Mouse (Mus musculus): ENCODE data around the gene Sez6l. TPM values are rescaled to one million over a fixed set of nuclear protein-coding genes. Genes with fewer than 3 reads are reported as not detected.

Sez6l gene
- polyA plus RNA-seq (2012; rRNA removed), result 0.17 and 0.20 TPM in 2 replicates

DNA sequence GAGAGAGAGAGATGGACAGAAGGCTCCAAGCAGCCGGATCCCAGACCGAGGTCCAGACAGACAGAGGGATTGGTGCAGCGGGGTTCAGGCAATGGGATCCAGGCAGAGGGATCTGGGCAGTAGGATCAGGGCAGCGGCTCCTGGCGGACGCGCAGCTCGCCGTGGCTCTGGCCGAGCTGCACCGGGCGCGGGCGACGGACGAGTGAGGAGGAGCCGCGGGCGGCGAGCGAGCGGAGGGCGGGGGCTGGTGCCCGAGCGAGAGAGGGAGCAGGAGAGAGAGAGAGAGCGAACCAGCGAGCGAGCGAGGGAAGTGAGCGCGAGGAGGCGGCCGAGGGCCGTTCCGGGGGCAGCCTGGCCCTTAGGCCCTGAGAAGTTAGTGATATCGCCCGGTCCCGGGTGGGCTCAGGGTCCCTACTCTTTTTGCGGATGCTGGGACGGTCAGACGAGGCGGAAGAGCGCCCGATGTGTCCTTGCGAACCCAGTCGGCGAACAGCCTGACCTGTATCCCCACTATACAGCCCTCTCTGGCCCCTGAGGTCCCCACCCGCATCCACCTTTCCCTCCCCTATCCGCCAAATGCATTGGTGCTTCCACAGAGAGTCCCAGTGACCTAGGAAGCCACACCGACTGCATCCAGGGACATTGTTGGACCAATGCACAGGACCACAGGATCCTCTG lies at the start of gene Sez6l:
TSS of gene Sez6l (minus strand) at position 193 of the 678 bp plus-strand sequence.
- Histone ChIP-seq H3K27me3 (replicated peaks; ENCODE audit: control insufficient read depth, insufficient read depth, low read length) (peaks cover 3% of the 10 kb centered on the region; the same call in 1 of the 2 replicates), H3K36me3 (ENCODE audit: control insufficient read depth, insufficient read depth, low read length) (no peaks in the 10 kb centered on the region), H3K4me1 (ENCODE audit: control insufficient read depth, insufficient read depth, low read length) (no peaks in the 10 kb centered on the region), H3K27ac (ENCODE audit: insufficient read depth, low read depth, low read length) (no peak within 1 kb of the TSS), H3K4me3 (ENCODE audit: insufficient read depth, low read depth, low read length) (peak within 1 kb of the TSS; percentile 22)
- DNase-seq, result no peak
- TF ChIP-seq CTCF (conservative IDR thresholded peaks at IDR 0.05; ENCODE audit: insufficient read depth, insufficient read length, low read depth, low read length) (no peak), POLR2A (IDR thresholded peaks at IDR 0.05; ENCODE audit: low read depth, low read length) (no peak)
- WGBS, result 2% methylated on average over 41 of the region's 50 CpGs

DNA sequence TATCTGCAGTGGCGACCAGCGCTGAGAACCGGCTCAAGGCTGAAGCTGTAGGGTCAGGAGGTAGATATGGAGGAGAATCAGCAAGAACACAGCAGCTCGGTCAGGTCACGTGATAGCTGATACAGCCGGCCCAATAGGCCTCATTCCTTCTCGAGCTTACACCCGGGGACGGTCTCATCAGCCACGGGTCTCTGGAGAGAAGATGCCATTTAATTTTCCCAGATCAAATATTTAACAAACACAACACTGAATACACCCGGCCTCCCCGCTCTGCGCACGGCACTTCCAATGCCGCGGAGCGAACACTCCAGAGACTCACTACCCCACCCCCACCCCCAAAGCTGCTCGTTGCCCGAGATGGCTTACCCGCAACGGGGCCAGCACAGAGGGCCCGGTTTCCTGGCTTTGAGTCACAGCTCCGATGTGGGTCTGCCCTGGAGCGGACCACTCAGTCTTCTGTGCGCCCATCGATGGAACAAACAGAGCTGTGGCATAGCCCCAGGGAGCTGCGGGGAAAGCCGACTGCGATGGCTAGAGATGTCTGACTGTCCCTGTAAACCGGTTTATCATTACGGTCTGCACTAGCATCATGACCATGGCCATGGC lies 48.7 kb upstream of the Sez6l start:
- no peaks in the 10 kb centered on the region for H3K4me1 ChIP-seq (ENCODE audit: control insufficient read depth, insufficient read depth, low read length)
- H3K4me3 ChIP-seq (ENCODE audit: insufficient read depth, low read depth, low read length), result no peak overlapping the region
- TF ChIP-seq POLR2A (IDR thresholded peaks at IDR 0.05; ENCODE audit: low read depth, low read length) (no peak), CTCF (conservative IDR thresholded peaks at IDR 0.05; ENCODE audit: insufficient read depth, insufficient read length, low read depth, low read length) (no peak)
- no peaks in the 10 kb centered on the region for H3K27me3 ChIP-seq (replicated peaks; ENCODE audit: control insufficient read depth, insufficient read depth, low read length)
- H3K36me3 ChIP-seq (ENCODE audit: control insufficient read depth, insufficient read depth, low read length), result no peaks in the 10 kb centered on the region
- no peak overlapping the region for H3K27ac ChIP-seq (ENCODE audit: insufficient read depth, low read depth, low read length)
- 54% methylated on average over 31 of the region's 31 CpGs for WGBS
- DNase-seq, result no peak

DNA sequence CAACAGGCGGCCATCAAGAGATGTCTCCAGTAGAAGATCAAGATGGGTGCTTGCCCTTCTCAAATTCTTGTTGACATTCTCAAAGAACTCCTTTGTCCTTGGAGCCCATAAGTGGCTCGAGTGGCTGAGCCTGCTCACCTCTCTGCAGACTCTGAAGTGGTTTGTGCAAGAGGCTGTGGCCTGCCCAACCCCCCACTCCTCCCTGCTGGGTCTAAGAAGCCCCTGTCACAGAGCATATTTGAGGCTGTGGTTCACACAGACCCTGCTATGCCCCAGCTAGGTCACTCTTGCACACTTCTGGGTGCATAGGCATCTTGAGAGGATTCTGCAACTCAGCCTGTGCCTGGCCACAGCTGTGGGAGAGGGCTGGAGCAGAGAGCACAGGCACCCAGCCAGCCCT lies 46.0 kb upstream of the Sez6l start:
- no peaks in the 10 kb centered on the region for H3K36me3 ChIP-seq (ENCODE audit: control insufficient read depth, insufficient read depth, low read length)
- 45% methylated on average over 2 of the region's 2 CpGs for WGBS
- no peak for DNase-seq
- H3K27me3 ChIP-seq (replicated peaks; ENCODE audit: control insufficient read depth, insufficient read depth, low read length), result no peaks in the 10 kb centered on the region
- H3K4me1 ChIP-seq (ENCODE audit: control insufficient read depth, insufficient read depth, low read length), result no peaks in the 10 kb centered on the region
- TF ChIP-seq CTCF (conservative IDR thresholded peaks at IDR 0.05; ENCODE audit: insufficient read depth, insufficient read length, low read depth, low read length), result no peak
- TF ChIP-seq POLR2A (IDR thresholded peaks at IDR 0.05; ENCODE audit: low read depth, low read length), result no peak
- H3K27ac ChIP-seq (ENCODE audit: insufficient read depth, low read depth, low read length), result no peak overlapping the region
- H3K4me3 ChIP-seq (ENCODE audit: insufficient read depth, low read depth, low read length), result no peak overlapping the region

DNA sequence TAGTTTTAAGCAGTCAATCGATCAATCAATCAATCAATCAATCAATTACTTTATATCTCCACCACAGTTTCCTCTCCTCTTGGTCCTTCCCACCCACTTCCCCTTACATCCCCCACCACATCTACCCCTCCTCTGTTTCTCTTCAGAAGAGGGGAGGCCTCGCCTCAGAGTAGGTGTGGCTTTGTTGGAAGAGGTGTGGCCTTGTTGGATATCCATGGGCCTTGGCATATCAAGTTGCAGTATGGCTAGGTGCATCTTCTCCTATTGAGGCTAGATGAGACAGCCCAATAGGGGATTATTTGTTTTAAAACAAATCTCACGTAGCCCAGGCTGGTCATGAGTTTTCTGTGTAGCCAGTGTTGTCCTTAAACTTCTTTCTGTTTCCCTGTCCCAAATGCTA lies 43.3 kb upstream of the Sez6l start:
- no peaks in the 10 kb centered on the region for H3K4me1 ChIP-seq (ENCODE audit: control insufficient read depth, insufficient read depth, low read length)
- TF ChIP-seq POLR2A (IDR thresholded peaks at IDR 0.05; ENCODE audit: low read depth, low read length), result no peak
- TF ChIP-seq CTCF (conservative IDR thresholded peaks at IDR 0.05; ENCODE audit: insufficient read depth, insufficient read length, low read depth, low read length), result no peak
- no peak for DNase-seq
- no peaks in the 10 kb centered on the region for H3K36me3 ChIP-seq (ENCODE audit: control insufficient read depth, insufficient read depth, low read length)
- WGBS, result 64% methylated on average over 3 of the region's 3 CpGs
- no peak overlapping the region for H3K27ac ChIP-seq (ENCODE audit: insufficient read depth, low read depth, low read length)
- H3K4me3 ChIP-seq (ENCODE audit: insufficient read depth, low read depth, low read length), result no peak overlapping the region
- no peaks in the 10 kb centered on the region for H3K27me3 ChIP-seq (replicated peaks; ENCODE audit: control insufficient read depth, insufficient read depth, low read length)

DNA sequence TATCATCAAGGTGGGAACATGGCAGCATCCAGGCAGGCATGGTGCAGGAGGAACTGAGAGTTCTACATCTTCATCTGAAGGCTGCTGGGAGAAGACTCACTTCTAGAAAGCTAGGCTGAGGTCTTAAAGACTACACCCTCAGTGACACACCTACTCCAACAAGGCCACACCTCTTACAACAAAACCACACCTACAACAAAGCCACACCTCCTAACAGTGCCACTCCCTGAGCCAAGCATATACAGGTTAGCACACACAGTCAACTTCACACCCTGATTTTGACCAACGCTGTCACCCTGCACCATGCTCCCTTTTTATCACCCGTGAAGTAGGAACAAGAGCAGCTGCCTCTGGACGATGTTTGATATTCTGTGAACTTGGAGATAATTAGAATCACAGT lies 42.4 kb upstream of the Sez6l start:
- Histone ChIP-seq H3K4me1 (ENCODE audit: control insufficient read depth, insufficient read depth, low read length) (no peaks in the 10 kb centered on the region), H3K4me3 (ENCODE audit: insufficient read depth, low read depth, low read length) (no peak overlapping the region), H3K27me3 (replicated peaks; ENCODE audit: control insufficient read depth, insufficient read depth, low read length) (no peaks in the 10 kb centered on the region), H3K27ac (ENCODE audit: insufficient read depth, low read depth, low read length) (no peak overlapping the region), H3K36me3 (ENCODE audit: control insufficient read depth, insufficient read depth, low read length) (no peaks in the 10 kb centered on the region)
- DNase-seq, result no peak
- WGBS, result 81% methylated on average over 3 of the region's 3 CpGs
- TF ChIP-seq POLR2A (IDR thresholded peaks at IDR 0.05; ENCODE audit: low read depth, low read length), result no peak
- TF ChIP-seq CTCF (conservative IDR thresholded peaks at IDR 0.05; ENCODE audit: insufficient read depth, insufficient read length, low read depth, low read length), result no peak

DNA sequence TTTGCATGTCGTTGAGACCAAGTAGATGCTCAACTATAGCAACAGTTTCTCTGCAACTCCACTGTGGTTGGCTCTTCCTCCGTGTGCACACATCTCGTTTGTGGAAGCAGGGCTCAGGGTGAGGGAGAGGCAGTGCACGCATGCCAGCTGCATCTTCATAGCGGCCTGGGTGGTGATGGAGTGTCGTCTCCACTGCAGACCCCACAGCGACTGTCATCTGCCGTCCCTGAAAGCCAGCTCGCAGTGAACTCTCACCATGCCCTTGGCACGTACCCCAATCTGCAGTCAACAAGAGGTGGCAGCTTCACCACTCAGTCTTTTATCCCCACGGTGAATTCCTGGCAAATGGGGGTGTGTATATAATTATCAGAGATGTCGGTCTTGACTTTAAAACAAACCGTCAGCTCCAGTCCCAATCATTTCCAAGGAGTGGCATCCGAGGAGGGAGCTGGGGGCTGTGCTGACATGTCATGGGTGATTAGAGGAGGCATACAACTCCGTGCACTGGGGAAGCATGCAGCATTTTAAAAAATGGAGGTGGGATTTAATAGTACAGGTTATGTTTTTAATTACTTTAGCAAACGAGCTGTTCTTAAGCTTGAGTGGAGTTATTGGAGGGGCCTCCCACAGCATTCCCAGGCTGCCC lies 40.7 kb upstream of the Sez6l start:
- 68% methylated on average over 16 of the region's 16 CpGs for WGBS
- Histone ChIP-seq H3K4me3 (ENCODE audit: insufficient read depth, low read depth, low read length) (no peak overlapping the region), H3K4me1 (ENCODE audit: control insufficient read depth, insufficient read depth, low read length) (no peaks in the 10 kb centered on the region), H3K36me3 (ENCODE audit: control insufficient read depth, insufficient read depth, low read length) (no peaks in the 10 kb centered on the region), H3K27ac (ENCODE audit: insufficient read depth, low read depth, low read length) (no peak overlapping the region), H3K27me3 (replicated peaks; ENCODE audit: control insufficient read depth, insufficient read depth, low read length) (no peaks in the 10 kb centered on the region)
- TF ChIP-seq CTCF (conservative IDR thresholded peaks at IDR 0.05; ENCODE audit: insufficient read depth, insufficient read length, low read depth, low read length), result no peak
- DNase-seq, result no peak

DNA sequence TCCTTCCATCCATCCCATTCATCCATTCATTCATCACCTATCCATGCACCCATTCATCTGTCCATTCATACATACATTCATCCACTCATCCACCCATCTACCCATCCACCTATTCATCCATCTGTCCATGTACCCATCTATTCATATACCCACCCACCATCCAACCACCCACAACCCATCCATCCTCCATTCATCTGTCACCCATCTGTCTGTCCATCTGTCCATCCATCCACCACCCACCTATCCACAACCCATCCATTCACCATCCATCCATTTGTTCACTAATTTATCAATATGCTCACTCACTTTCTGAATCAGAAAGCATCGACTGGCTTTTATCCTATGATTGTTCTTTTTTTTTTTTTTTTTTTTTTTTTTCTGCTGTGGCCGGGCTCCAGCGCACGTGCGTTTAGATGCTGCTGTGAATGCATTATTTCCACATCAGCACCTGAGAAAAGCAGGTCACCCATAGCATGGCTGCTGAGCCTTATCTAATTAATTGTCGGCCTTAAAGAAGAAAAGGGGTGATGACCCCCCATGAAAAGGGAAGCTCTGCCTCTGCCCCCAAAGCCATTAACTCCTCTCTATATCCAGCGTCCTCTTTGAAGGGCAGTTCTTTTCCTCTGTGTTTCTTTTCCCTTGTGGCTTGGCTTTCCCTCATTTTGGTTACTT lies 39.1 kb upstream of the Sez6l start:
- H3K4me1 ChIP-seq (ENCODE audit: control insufficient read depth, insufficient read depth, low read length), result no peaks in the 10 kb centered on the region
- no peak overlapping the region for H3K27ac ChIP-seq (ENCODE audit: insufficient read depth, low read depth, low read length)
- H3K27me3 ChIP-seq (replicated peaks; ENCODE audit: control insufficient read depth, insufficient read depth, low read length), result no peaks in the 10 kb centered on the region
- TF ChIP-seq CTCF (conservative IDR thresholded peaks at IDR 0.05; ENCODE audit: insufficient read depth, insufficient read length, low read depth, low read length) (no peak), POLR2A (IDR thresholded peaks at IDR 0.05; ENCODE audit: low read depth, low read length) (no peak)
- DNase-seq, result no peak
- WGBS, result 40% methylated on average over 7 of the region's 7 CpGs
- no peaks in the 10 kb centered on the region for H3K36me3 ChIP-seq (ENCODE audit: control insufficient read depth, insufficient read depth, low read length)
- H3K4me3 ChIP-seq (ENCODE audit: insufficient read depth, low read depth, low read length), result no peak overlapping the region

Measured in kidney, adult 2 months (tissue).